Mouse (Mus musculus) limb, embryonic 10.5 days (tissue): ENCODE results near the gene 2310022B05Rik. TPM values are rescaled to one million over a fixed set of nuclear protein-coding genes. Genes with fewer than 3 reads are reported as not detected.
A peak's percentile ranks its signal among the peaks of the same experiment; 100 is the strongest.

ENCODE experiments used
- DNase-seq: peaks from one replicate; pipeline ENCODE4 v3.0.0-alpha.2; 2017; ENCODE audit warnings: low spot score
- H3K27ac ChIP-seq: fragments of 300-500 bp; sonication (generic); 2 replicates; pipeline ENCODE4 v1.5.1; 2016; ENCODE audit warnings: mild to moderate bottlenecking
- H3K27me3 ChIP-seq: fragments of 300-500 bp; sonication (generic); 2 replicates; pipeline ENCODE4 v1.6.1; 2016; ENCODE audit warnings: low read depth, mild to moderate bottlenecking; ENCODE audit not compliant: poor library complexity, severe bottlenecking
- H3K36me3 ChIP-seq: fragments of 300-500 bp; sonication (generic); 2 replicates; pipeline ENCODE4 v1.6.1; 2016; ENCODE audit warnings: mild to moderate bottlenecking, moderate library complexity
- H3K4me1 ChIP-seq: fragments of 300-500 bp; sonication (generic); 2 replicates; pipeline ENCODE4 v1.6.1; 2016
- H3K4me3 ChIP-seq: fragments of 300-500 bp; sonication (generic); 2 replicates; pipeline ENCODE4 v1.5.1; 2016; ENCODE audit warnings: mild to moderate bottlenecking, moderate library complexity
- H3K9me3 ChIP-seq: fragments of 300-500 bp; sonication (generic); replicated peaks from 2 replicates; pipeline ENCODE4 v1.6.1; 2016; ENCODE audit warnings: mild to moderate bottlenecking
- WGBS: fragments of 180-500 bp; shearing (Covaris S2); methylation state at CpG from one replicate; pipeline ENCODE4 v1.1.7; 2016; 5-methylcytosine and 5-hydroxymethylcytosine counted together
- polyA plus RNA-seq: library from polyadenylated mRNA; unstranded; fragments of >200 nt; fragmentation: Nextera tagmentation; extraction: Ambion mirVana; gene quantifications from 2 replicates; pipeline ENCODE4 v1.2.1, GENCODE M21; 2016

2310022B05Rik gene
- 22.7 and 23.5 TPM in 2 replicates for polyA plus RNA-seq

- peaks cover 4% of the 10 kb centered on the region for H3K36me3 ChIP-seq
- peaks cover 38% of the 10 kb centered on the region for H3K4me1 ChIP-seq
- WGBS: under 1% methylated on average over 69 of the region's 69 CpGs
- no peaks in the 10 kb centered on the region for H3K27me3 ChIP-seq
- H3K4me3 ChIP-seq: peak within 1 kb of the TSS; percentile 91
- no peaks in the 10 kb centered on the region for H3K9me3 ChIP-seq
- DNase-seq: peak; percentile 95
- peak within 1 kb of the TSS; percentile 94 for H3K27ac ChIP-seq
Observed at GRCm38 (mm10) chr8:124663112-124663873, at the start of gene 2310022B05Rik. Gene 2310022B05Rik (minus strand): TSS chr8:124663369.

- no peak overlapping the region for H3K27ac ChIP-seq
- H3K4me3 ChIP-seq: no peak overlapping the region
- no peak for DNase-seq
- H3K27me3 ChIP-seq: no peaks in the 10 kb centered on the region
- peaks cover 77% of the 10 kb centered on the region for H3K36me3 ChIP-seq
- WGBS: 93% methylated on average over 8 of the region's 8 CpGs
- H3K9me3 ChIP-seq: no peaks in the 10 kb centered on the region
- no peaks in the 10 kb centered on the region for H3K4me1 ChIP-seq
Observed at GRCm38 (mm10) chr8:124705823-124706222, 42.7 kb upstream of the 2310022B05Rik start.

GRCm38 (mm10) chr8:124704376-124704775, 41.2 kb upstream of the 2310022B05Rik start:
- H3K36me3 ChIP-seq: peaks cover 79% of the 10 kb centered on the region
- 94% methylated on average over 4 of the region's 4 CpGs for WGBS
- H3K27ac ChIP-seq: no peak overlapping the region
- no peaks in the 10 kb centered on the region for H3K9me3 ChIP-seq
- no peaks in the 10 kb centered on the region for H3K27me3 ChIP-seq
- H3K4me1 ChIP-seq: no peaks in the 10 kb centered on the region
- H3K4me3 ChIP-seq: no peak overlapping the region
- no peak for DNase-seq

DNA sequence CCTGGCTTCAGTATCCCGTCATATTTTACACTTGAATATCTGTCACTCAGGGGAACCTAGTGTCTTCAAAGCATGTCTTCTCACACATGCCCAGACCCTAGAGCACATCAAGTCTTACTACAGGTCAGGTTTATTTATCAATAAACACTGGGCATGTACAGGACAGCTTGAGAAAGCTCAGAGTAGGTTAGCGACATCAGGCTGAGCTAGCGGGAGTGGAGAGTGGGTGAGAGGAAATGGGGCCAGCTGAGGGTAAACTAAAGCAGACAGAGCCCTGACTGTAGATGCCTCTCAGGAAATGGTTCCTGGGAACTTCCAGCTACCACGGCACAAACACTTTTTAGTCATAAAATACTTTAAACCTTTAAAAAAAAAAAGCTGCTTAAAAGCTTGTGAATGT, 40.4 kb upstream of the 2310022B05Rik start:
- H3K27me3 ChIP-seq: no peaks in the 10 kb centered on the region
- no peak overlapping the region for H3K27ac ChIP-seq
- no peaks in the 10 kb centered on the region for H3K4me1 ChIP-seq
- 72% methylated on average over 4 of the region's 4 CpGs for WGBS
- H3K36me3 ChIP-seq: peaks cover 77% of the 10 kb centered on the region
- DNase-seq: no peak
- H3K9me3 ChIP-seq: no peaks in the 10 kb centered on the region
- no peak overlapping the region for H3K4me3 ChIP-seq

- H3K9me3 ChIP-seq: no peaks in the 10 kb centered on the region
- 88% methylated on average over 3 of the region's 3 CpGs for WGBS
- H3K27ac ChIP-seq: no peak overlapping the region
- peaks cover 81% of the 10 kb centered on the region for H3K36me3 ChIP-seq
- DNase-seq: no peak
- no peak overlapping the region for H3K4me3 ChIP-seq
- H3K4me1 ChIP-seq: no peaks in the 10 kb centered on the region
- H3K27me3 ChIP-seq: no peaks in the 10 kb centered on the region
Observed at GRCm38 (mm10) chr8:124702183-124702582, 39.0 kb upstream of the 2310022B05Rik start.

GRCm38 (mm10) chr8:124701023-124701422, 37.9 kb upstream of the 2310022B05Rik start:
- Histone ChIP-seq H3K4me3 (no peak overlapping the region), H3K36me3 (peaks cover 77% of the 10 kb centered on the region), H3K27me3 (no peaks in the 10 kb centered on the region), H3K27ac (no peak overlapping the region), H3K4me1 (no peaks in the 10 kb centered on the region), H3K9me3 (no peaks in the 10 kb centered on the region)
- 88% methylated on average over 9 of the region's 9 CpGs for WGBS
- no peak for DNase-seq

- 91% methylated on average over 5 of the region's 5 CpGs for WGBS
- no peak for DNase-seq
- peaks cover 76% of the 10 kb centered on the region for H3K36me3 ChIP-seq
Observed at GRCm38 (mm10) chr8:124700271-124700670, 37.1 kb upstream of the 2310022B05Rik start.

GRCm38 (mm10) chr8:124695424-124696100, 32.4 kb upstream of the 2310022B05Rik start:
- 94% methylated on average over 22 of the region's 22 CpGs for WGBS
- H3K27me3 ChIP-seq: no peaks in the 10 kb centered on the region
- H3K4me3 ChIP-seq: no peak overlapping the region
- H3K36me3 ChIP-seq: peaks cover 78% of the 10 kb centered on the region
- H3K9me3 ChIP-seq: no peaks in the 10 kb centered on the region
- H3K4me1 ChIP-seq: no peaks in the 10 kb centered on the region
- DNase-seq: no peak
- no peak overlapping the region for H3K27ac ChIP-seq

More at GRCm38 (mm10) chr8:124700271-124700670, 37.1 kb upstream of the 2310022B05Rik start:
- Histone ChIP-seq H3K9me3 (no peaks in the 10 kb centered on the region), H3K27me3 (no peaks in the 10 kb centered on the region), H3K4me1 (no peaks in the 10 kb centered on the region), H3K27ac (no peak overlapping the region), H3K4me3 (no peak overlapping the region)

DNA sequence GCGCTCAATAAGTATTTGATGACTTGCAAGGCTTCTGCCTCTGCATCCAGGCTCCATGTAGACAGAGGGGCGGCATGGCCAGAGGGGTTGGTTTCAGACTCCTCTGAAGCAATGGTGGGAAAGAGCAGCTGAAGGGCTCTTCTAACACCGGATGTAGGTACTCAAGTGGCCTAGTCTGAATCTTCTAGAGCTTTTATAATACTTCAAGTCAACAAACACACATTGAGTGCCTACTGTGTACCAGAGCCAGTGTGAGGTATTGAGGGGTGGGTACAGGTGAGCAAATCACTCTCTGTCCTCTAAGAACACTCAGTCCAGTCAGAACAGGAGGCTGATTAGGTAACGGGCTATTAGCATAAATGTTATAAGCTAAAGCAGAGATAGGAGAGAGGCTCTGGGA, 28.5 kb upstream of the 2310022B05Rik start:
- Histone ChIP-seq H3K4me3 (no peak overlapping the region), H3K4me1 (no peaks in the 10 kb centered on the region), H3K27ac (no peak overlapping the region), H3K36me3 (peaks cover 68% of the 10 kb centered on the region), H3K9me3 (no peaks in the 10 kb centered on the region), H3K27me3 (no peaks in the 10 kb centered on the region)
- 93% methylated on average over 4 of the region's 4 CpGs for WGBS
- no peak for DNase-seq

GRCm38 (mm10) chr8:124688899-124689298, 25.7 kb upstream of the 2310022B05Rik start:
- Histone ChIP-seq H3K4me1 (no peaks in the 10 kb centered on the region), H3K36me3 (peaks cover 71% of the 10 kb centered on the region), H3K27ac (no peak overlapping the region), H3K4me3 (no peak overlapping the region), H3K27me3 (no peaks in the 10 kb centered on the region), H3K9me3 (no peaks in the 10 kb centered on the region)
- no peak for DNase-seq
- 95% methylated on average over 13 of the region's 13 CpGs for WGBS

GRCm38 (mm10) chr8:124682218-124682617, 19.0 kb upstream of the 2310022B05Rik start:
- 92% methylated on average over 10 of the region's 10 CpGs for WGBS
- DNase-seq: no peak
- H3K36me3 ChIP-seq: peaks cover 91% of the 10 kb centered on the region
- H3K27ac ChIP-seq: no peak overlapping the region
- H3K9me3 ChIP-seq: no peaks in the 10 kb centered on the region
- H3K4me1 ChIP-seq: no peaks in the 10 kb centered on the region
- no peak overlapping the region for H3K4me3 ChIP-seq
- no peaks in the 10 kb centered on the region for H3K27me3 ChIP-seq

DNA sequence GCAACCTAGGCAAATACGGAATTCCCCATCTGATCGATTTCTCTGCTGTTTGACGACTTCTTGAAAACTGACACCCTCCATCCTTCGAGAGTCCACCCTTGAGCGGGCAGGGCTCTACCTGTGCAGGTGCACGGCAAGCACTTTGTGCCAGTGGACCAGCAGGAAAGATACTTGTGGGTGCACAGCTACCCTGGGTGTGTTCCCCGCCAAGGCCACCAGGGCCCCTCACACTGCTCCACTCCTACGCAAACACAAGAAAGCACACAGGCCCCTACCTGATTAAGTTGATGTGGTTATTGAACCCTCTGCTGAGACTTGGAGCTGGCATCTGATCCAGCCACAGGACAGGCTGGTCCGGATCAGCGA, 18.6 kb upstream of the 2310022B05Rik start:
- Histone ChIP-seq H3K4me3 (no peak overlapping the region), H3K27me3 (no peaks in the 10 kb centered on the region), H3K36me3 (peaks cover 93% of the 10 kb centered on the region), H3K4me1 (no peaks in the 10 kb centered on the region), H3K27ac (no peak overlapping the region), H3K9me3 (no peaks in the 10 kb centered on the region)
- no peak for DNase-seq
- WGBS: 84% methylated on average over 10 of the region's 10 CpGs

GRCm38 (mm10) chr8:124681077-124681791, 18.1 kb upstream of the 2310022B05Rik start:
- Histone ChIP-seq H3K4me3 (no peak overlapping the region), H3K27ac (no peak overlapping the region), H3K9me3 (no peaks in the 10 kb centered on the region), H3K36me3 (peaks cover 93% of the 10 kb centered on the region), H3K4me1 (no peaks in the 10 kb centered on the region), H3K27me3 (no peaks in the 10 kb centered on the region)
- WGBS: 89% methylated on average over 10 of the region's 10 CpGs
- DNase-seq: no peak
